Mouse (Mus musculus): Measurements from ENCODE around the gene Atpaf2. TPM values are rescaled to one million over a fixed set of nuclear protein-coding genes. Genes with fewer than 3 reads are reported as not detected.

Gene Atpaf2
- total and polyA plus RNA-seq, 3 experiments = 47.8 to 79.2 (median 78.6) TPM

DNA sequence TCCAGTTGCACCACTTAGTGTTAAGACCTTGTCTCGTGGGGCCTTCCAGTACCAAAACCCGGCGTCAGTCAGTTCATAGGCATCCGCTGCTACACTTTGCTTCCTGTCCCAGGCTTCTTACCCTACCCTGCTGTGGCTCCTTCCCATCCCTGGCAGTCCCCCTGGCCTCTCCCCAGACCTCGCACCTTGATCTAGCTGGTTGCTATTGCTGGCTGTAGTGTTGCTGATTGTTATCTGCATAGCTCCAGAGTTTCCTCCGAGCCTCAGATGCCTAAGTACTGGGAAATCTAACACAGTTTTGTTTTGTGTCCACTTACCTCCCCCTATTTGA lies 181 bp upstream of the Atpaf2 start:
- H3K9me3 ChIP-seq (replicated peaks; ENCODE audit: low read length) = no peaks in the 10 kb centered on the region
- in situ Hi-C loops (cut with MboI; ENCODE audit: low pct_ligation_motif_present, low pct_unique_long_range_greater_than_20kb, low sequenced_read_pairs) = loop anchor here (5.0 to 25.0 kb wide), 3 partner anchors 164 to 331 kb away; no protein-coding TSS in a partner anchor
- peak overlapping the region; percentile 80 to 94 (median 87) for H3K4me3 ChIP-seq (replicated peaks in 1 of 3; ENCODE audit: low read depth in 2 of 3, low read length in 2 of 3, poor library complexity in 1 of 3)
- H3K9ac ChIP-seq (ENCODE audit: insufficient read depth, low read depth) = peak overlapping the region; percentile 87
- H3K27ac ChIP-seq (ENCODE audit: insufficient read depth, low read depth) = no peak overlapping the region
- peaks cover 7 to 57% of the 10 kb centered on the region in 2 experiments for H3K4me1 ChIP-seq (ENCODE audit: control insufficient read depth in 1 of 2, insufficient read depth in 2 of 2)
- no peak for TF ChIP-seq CHD1 (IDR thresholded peaks at IDR 0.05; ENCODE audit: low read depth, low read length)
- no peak for TF ChIP-seq POLR2A (IDR thresholded peaks at IDR 0.05; ENCODE audit: low read depth, low read length)
- TF ChIP-seq KAT2A (IDR thresholded peaks at IDR 0.05; ENCODE audit: insufficient replicate concordance, low read length) = no peak
- TF ChIP-seq ZC3H11A (IDR thresholded peaks at IDR 0.05; ENCODE audit: low read depth, low read length) = no peak
- no peak for TF ChIP-seq HCFC1 (IDR thresholded peaks at IDR 0.05; ENCODE audit: low read depth, low read length)
- no peak for TF ChIP-seq ZNF384 (IDR thresholded peaks at IDR 0.05; ENCODE audit: low read depth, low read length)
- no peak for TF ChIP-seq GABPA (IDR thresholded peaks at IDR 0.05; ENCODE audit: insufficient replicate concordance, low read depth, low read length)
- no peak for TF ChIP-seq MEF2A (IDR thresholded peaks at IDR 0.05; ENCODE audit: borderline replicate concordance, low read depth, low read length)
- TF ChIP-seq SMC3 (IDR thresholded peaks at IDR 0.05; ENCODE audit: low read depth, low read length) = no peak
- no peak for TF ChIP-seq MAFK (IDR thresholded peaks at IDR 0.05; ENCODE audit: insufficient replicate concordance, low read length)
- no peak for TF ChIP-seq JUND (conservative IDR thresholded peaks at IDR 0.05; ENCODE audit: low read depth, low read length)
- no peak for TF ChIP-seq PAX5 (IDR thresholded peaks at IDR 0.05; ENCODE audit: low read length)
- TF ChIP-seq EP300 (IDR thresholded peaks at IDR 0.05; ENCODE audit: low read length) = no peak
- no peak for TF ChIP-seq E2F4 (IDR thresholded peaks at IDR 0.05; ENCODE audit: insufficient replicate concordance, low read depth, low read length)
- no peak for TF ChIP-seq IRF4 (IDR thresholded peaks at IDR 0.05; ENCODE audit: low read depth, low read length)
- TF ChIP-seq SIN3A (IDR thresholded peaks at IDR 0.05; ENCODE audit: low read length) = no peak
- no peak for TF ChIP-seq MXI1 (IDR thresholded peaks at IDR 0.05; ENCODE audit: low read depth, low read length)
- TF ChIP-seq ZMIZ1 (IDR thresholded peaks at IDR 0.05; ENCODE audit: low read depth, low read length) = no peak
- no peak for TF ChIP-seq CTCF (conservative IDR thresholded peaks at IDR 0.05 in 1 of 2, IDR thresholded peaks at IDR 0.05 in 1 of 2; ENCODE audit: low read depth in 2 of 2, low read length in 2 of 2)
- no peak for TF ChIP-seq BHLHE40 (IDR thresholded peaks at IDR 0.05; ENCODE audit: low read depth, low read length)
- peak overlapping the region; percentile 86 for H3K4me2 ChIP-seq (ENCODE audit: insufficient read depth, low read depth, poor library complexity, severe bottlenecking)
- H3K27me3 ChIP-seq (replicated peaks) = no peaks in the 10 kb centered on the region
- peaks cover 0 to 30% of the 10 kb centered on the region in 2 experiments for H3K36me3 ChIP-seq (replicated peaks in 1 of 2; ENCODE audit: control insufficient read depth in 1 of 2, insufficient read depth in 1 of 2, low read length in 1 of 2)
- DNase-seq (ENCODE audit: extremely low read depth) = peak; percentile 30
- H3K79me2 ChIP-seq (replicated peaks; ENCODE audit: control insufficient read depth, extremely low read depth, insufficient read depth, poor library complexity, severe bottlenecking) = peaks cover 35% of the 10 kb centered on the region
- dilution Hi-C loops (cut with MboI; ENCODE audit: extremely low pct_ligation_motif_present, extremely low pct_unique_long_range_greater_than_20kb, low sequenced_read_pairs) = no loop called here

DNA sequence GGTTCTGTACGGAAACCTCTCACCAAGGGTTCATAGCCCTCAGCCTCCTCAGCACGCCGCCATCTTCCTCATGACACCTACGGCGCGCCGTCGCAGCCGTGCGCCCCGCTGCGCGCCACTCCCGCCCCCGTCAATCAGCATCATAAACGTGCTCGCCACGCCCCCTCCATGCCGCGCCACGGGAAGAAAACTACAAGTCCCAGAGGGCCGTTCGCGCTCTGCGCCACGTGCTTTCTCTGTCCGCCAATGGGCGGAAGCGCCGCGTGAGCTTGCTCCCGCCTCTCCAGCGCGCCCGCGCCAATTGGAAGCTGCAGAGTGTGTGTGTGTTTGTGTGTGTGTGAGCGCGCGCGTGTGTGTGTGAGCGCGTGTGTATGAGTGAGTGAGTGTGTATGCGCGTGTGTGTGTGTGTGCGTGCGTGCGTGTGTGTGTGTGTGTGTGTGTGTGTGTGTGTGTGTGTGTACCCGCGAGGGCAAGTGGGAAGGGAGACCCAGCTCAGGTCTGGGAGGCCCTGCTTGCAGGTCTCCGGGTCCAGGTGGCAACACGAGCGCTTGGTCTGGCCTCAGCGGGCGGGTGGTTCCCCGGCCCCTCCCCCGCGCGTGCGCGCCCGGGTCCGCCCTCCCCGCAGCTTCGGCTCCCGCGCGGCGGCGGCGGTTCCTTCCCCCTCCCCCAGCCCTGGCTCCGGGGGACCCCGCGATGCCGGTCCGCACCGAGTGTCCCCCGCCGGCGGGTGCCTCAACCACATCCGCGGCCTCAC lies 1.1 kb downstream of the Atpaf2 start, which contains the start of gene Gid4:
Gid4 (plus strand) TSS at position 183 of the 754 bp plus-strand sequence.
- H3K79me2 ChIP-seq (replicated peaks; ENCODE audit: control insufficient read depth, extremely low read depth, insufficient read depth, poor library complexity, severe bottlenecking) = peaks cover 35% of the 10 kb centered on the region
- H3K4me1 ChIP-seq (ENCODE audit: control insufficient read depth in 1 of 2, insufficient read depth in 2 of 2) = peaks cover 7 to 51% of the 10 kb centered on the region in 2 experiments
- in situ Hi-C loops (cut with MboI; ENCODE audit: low pct_ligation_motif_present, low pct_unique_long_range_greater_than_20kb, low sequenced_read_pairs) = loop anchor here (5.0 to 25.0 kb wide), 3 partner anchors 162 to 330 kb away; no protein-coding TSS in a partner anchor
- H3K36me3 ChIP-seq (replicated peaks in 1 of 2; ENCODE audit: control insufficient read depth in 1 of 2, insufficient read depth in 1 of 2, low read length in 1 of 2) = peaks cover 0 to 28% of the 10 kb centered on the region in 2 experiments
- no peaks in the 10 kb centered on the region for H3K9me3 ChIP-seq (replicated peaks; ENCODE audit: low read length)
- H3K9ac ChIP-seq (ENCODE audit: insufficient read depth, low read depth) = peak within 1 kb of the TSS; percentile 93
- H3K27ac ChIP-seq (ENCODE audit: insufficient read depth, low read depth) = peak within 1 kb of the TSS; percentile 70
- H3K4me2 ChIP-seq (ENCODE audit: insufficient read depth, low read depth, poor library complexity, severe bottlenecking) = peak within 1 kb of the TSS; percentile 99
- DNase-seq (ENCODE audit: extremely low read depth) = peak; percentile 100
- H3K27me3 ChIP-seq (replicated peaks) = no peaks in the 10 kb centered on the region
- peak within 1 kb of the TSS; percentile 87 to 97 (median 94) for H3K4me3 ChIP-seq (replicated peaks in 1 of 3; ENCODE audit: low read depth in 2 of 3, low read length in 2 of 3, poor library complexity in 1 of 3)
- dilution Hi-C loops (cut with MboI; ENCODE audit: extremely low pct_ligation_motif_present, extremely low pct_unique_long_range_greater_than_20kb, low sequenced_read_pairs) = no loop called here
- TF ChIP-seq ZNF384 (IDR thresholded peaks at IDR 0.05; ENCODE audit: low read depth, low read length) = peak; percentile 7; the same call in 1 of the 2 replicates
- peak; percentile 80; the same call in 1 of the 2 replicates for TF ChIP-seq GABPA (IDR thresholded peaks at IDR 0.05; ENCODE audit: insufficient replicate concordance, low read depth, low read length)
- TF ChIP-seq E2F4 (IDR thresholded peaks at IDR 0.05; ENCODE audit: insufficient replicate concordance, low read depth, low read length) = peak; percentile 94; the same call in 1 of the 2 replicates
- TF ChIP-seq MAFK (IDR thresholded peaks at IDR 0.05; ENCODE audit: insufficient replicate concordance, low read length) = no peak
- peak; percentile 73; the same call in 1 of the 2 replicates for TF ChIP-seq IRF4 (IDR thresholded peaks at IDR 0.05; ENCODE audit: low read depth, low read length)
- TF ChIP-seq MXI1 (IDR thresholded peaks at IDR 0.05; ENCODE audit: low read depth, low read length) = peak; percentile 99
- TF ChIP-seq ELF1 (IDR thresholded peaks at IDR 0.05; ENCODE audit: low read depth, low read length) = peak; percentile 83
- TF ChIP-seq ETS1 (conservative IDR thresholded peaks at IDR 0.05; ENCODE audit: low read depth, low read length) = peak; percentile 25; the same call in 1 of the 2 replicates
- TF ChIP-seq MEF2A (IDR thresholded peaks at IDR 0.05; ENCODE audit: borderline replicate concordance, low read depth, low read length) = peak; percentile 64; the same call in 1 of the 2 replicates
- no peak; the same call in 1 of the 2 replicates for TF ChIP-seq POLR2AphosphoS2 (IDR thresholded peaks at IDR 0.05; ENCODE audit: low read depth, low read length)
- TF ChIP-seq NELFE (IDR thresholded peaks at IDR 0.05; ENCODE audit: low read depth, low read length) = peak; percentile 83
- peak; percentile 96 for TF ChIP-seq USF2 (conservative IDR thresholded peaks at IDR 0.05; ENCODE audit: low read depth, low read length)
- peak; percentile 99 for TF ChIP-seq MAX (IDR thresholded peaks at IDR 0.05; ENCODE audit: low read length)
- no peak for TF ChIP-seq ZKSCAN1 (IDR thresholded peaks at IDR 0.05; ENCODE audit: borderline replicate concordance, low read depth, low read length)
- TF ChIP-seq HCFC1 (IDR thresholded peaks at IDR 0.05; ENCODE audit: low read depth, low read length) = peak; percentile 97
- TF ChIP-seq CHD2 (IDR thresholded peaks at IDR 0.05; ENCODE audit: low read length) = peak; percentile 93
- peak; percentile 95 for TF ChIP-seq BHLHE40 (IDR thresholded peaks at IDR 0.05; ENCODE audit: low read depth, low read length)
- TF ChIP-seq EP300 (IDR thresholded peaks at IDR 0.05; ENCODE audit: low read length) = no peak
- no peak for TF ChIP-seq PAX5 (IDR thresholded peaks at IDR 0.05; ENCODE audit: low read length)
- TF ChIP-seq NRF1 (IDR thresholded peaks at IDR 0.05; ENCODE audit: low read depth, low read length) = peak; percentile 84

Measured in CH12.LX (cell line).